Mouse (Mus musculus): Measurements from ENCODE around the gene Atp6v0c.

Atp6v0c gene

GRCm38 (mm10) chr17:24199252-24199651 is 29.8 kb upstream of the Atp6v0c start:
- no peak for DNase-seq (ENCODE audit: low spot score in 2 of 2)

DNA sequence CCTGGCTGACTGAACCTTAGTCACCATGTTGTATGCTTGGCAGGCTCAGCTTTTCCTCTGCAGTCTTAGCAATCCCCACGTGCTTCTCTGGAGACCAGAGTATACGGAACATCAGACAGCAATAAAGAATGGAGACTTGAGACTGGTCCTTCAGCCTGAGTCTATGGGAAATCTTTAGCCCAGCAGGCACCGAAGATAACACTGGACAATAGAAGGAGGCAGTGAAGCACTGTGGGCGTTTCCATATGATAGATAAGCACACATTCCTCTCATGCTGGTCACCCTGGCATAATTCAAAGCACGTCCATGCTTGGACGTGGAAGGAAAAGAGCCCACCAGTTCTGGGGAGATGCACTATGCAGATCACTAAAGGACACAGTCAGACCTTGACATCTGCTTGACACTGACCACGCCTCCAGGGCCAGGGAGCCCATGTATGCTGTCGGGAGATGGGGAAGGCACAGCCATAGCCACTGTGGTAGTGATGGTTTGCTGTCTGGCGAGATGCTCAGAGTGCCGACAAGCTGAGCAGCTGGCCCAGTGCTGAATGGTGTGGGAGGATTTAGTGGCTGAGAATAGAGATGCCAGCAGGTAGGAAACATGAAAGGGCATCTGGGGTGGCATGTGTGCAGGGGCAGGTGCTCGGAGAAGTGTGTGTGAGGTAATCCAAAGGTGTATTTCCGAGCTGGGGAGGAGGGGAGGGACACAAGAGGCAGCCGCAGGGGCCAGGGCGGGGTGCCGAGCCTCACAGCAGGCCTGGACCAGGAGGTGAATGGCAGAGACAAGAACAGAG is 27.7 kb upstream of the Atp6v0c start:
- no peak for DNase-seq (ENCODE audit: low spot score in 2 of 2)

DNA sequence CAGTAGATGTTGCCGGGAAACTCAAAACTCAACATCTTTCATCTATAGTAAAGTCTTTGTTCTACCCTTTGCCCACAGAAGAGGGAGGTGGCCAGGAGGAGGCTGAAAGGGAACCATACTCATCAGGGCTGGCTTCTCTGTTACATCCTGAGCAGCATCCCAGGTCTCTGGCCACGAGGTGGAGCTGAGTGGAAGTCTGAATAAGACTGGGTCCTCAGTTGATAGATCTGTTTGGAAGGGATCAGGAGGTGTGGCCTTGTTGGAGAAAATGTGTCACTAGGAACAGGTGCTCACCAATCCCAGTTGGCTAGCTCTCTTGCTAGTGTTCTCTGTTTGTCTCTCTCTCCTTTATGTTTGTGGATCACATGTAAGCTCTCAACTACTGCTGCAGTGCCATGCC is 25.8 kb upstream of the Atp6v0c start:
- DNase-seq (ENCODE audit: low spot score in 2 of 2): no peak

GRCm38 (mm10) chr17:24193769-24194168 is 24.3 kb upstream of the Atp6v0c start:
- no peak for DNase-seq (ENCODE audit: low spot score in 2 of 2)

- DNase-seq (ENCODE audit: low spot score in 2 of 2): no peak
Measured at GRCm38 (mm10) chr17:24193268-24193667, 23.8 kb upstream of the Atp6v0c start.

DNA sequence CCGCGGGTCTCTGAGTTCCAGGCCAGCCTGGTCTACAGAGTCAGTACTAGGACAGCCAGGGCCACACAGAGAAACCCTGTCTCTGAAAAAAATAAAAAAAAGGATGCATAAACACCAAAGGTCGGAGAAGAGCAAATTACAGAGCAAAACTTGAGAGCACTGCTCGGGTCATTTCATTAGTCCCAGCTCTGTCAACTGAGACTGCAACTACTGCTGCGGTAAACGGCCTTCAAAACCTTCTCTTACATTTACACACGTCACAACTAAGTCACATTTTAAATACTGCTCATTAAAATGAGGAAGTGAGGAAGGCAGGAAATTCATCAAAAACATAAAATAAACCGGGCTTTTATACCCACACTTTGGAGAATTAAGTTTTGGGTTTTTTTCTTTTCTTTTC is 23.3 kb upstream of the Atp6v0c start:
- no peak for DNase-seq (ENCODE audit: low spot score in 2 of 2)

DNA sequence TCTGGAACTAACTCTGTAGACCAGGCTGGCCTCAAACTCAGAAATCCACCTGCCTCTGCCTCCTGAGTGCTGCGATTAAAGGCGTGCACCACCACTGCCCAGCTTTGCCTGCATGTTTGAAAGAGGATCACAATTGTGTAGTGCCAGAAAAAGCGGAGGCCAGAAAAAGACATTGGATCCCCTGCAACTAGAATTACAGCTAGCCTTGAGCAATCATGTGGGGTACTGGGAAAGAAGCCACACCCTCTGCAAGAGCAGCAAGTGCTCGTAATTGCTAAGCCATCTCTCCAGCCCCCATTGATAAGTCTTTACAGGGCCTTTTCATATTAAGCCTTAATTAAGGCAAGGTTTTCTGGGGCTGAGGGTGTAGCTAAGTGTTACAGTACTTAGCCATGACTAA is 22.0 kb upstream of the Atp6v0c start:
- no peak for DNase-seq (ENCODE audit: low spot score in 2 of 2)

DNA sequence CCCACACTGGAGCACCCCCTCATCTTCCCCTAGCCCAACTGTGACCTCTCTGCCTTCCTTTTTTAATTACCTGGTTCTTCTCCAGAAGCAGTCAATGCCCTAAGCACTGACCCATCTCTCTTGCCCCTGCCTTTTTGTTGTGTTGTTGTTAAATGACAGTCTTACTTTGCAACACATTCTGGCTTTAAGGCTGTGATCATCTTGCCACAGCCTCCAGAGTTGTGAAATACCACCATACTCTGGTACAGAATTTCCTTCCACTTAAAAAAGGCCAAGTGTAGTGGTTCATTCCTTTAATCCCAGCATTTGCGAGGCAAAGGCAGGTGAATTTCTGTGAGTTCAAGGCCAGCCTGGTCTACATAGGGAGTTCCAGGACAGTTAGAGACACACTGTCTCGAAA is 21.4 kb upstream of the Atp6v0c start:
- no peak for DNase-seq (ENCODE audit: low spot score in 2 of 2)

GRCm38 (mm10) chr17:24174259-24174658 is 4.8 kb upstream of the Atp6v0c start:
- no peak for DNase-seq (ENCODE audit: low spot score in 2 of 2)

DNA sequence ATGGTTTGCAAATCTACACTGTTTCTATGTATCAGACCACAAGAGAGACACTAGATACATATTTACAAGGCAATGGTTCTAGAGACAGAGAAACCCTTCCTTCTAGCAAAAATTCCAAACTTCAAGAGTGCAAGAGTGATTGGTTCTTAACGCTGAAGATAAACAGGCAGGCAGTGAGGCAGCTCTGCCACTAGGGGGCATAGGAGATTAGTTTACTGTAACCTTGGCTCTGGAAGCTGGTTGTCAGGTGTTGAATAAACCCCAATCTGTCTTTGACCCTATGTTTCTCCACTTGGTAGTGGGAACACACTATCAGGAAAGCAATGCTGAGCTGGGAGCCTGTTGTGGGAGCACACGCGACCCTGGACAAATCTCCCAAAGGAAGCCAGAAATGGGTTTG is 3.9 kb upstream of the Atp6v0c start:
- DNase-seq (ENCODE audit: low spot score in 2 of 2): peak; percentile 20 to 58

GRCm38 (mm10) chr17:24171738-24172137 is 2.2 kb upstream of the Atp6v0c start:
- peak in 1 of 2 experiments; percentile 27 for DNase-seq (ENCODE audit: low spot score in 2 of 2)

DNA sequence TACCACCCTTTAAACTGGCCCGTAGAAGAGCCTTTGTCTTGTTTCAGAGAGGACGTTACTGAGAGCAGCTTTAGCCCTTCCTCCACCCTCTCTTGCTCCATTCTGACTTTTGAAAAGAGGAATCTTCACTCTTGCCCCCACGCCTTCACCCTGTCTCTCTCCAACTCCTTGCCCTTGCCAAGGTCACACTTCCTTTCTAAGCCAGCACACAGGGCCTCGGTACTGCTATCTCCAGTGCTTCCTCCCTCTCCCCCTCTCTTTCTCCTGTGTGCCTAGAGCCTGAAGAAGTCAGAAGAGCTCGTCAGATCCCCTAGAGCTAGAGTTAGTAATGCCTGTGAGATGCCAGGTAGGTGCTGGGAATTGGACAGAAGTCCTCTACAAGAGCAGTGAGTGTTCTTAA is 1.2 kb upstream of the Atp6v0c start:
- peak in 1 of 2 experiments; percentile 24 for DNase-seq (ENCODE audit: low spot score in 2 of 2)

GRCm38 (mm10) chr17:24170125-24170524 is 623 bp upstream of the Atp6v0c start:
- no peak for DNase-seq (ENCODE audit: low spot score in 2 of 2)

DNA sequence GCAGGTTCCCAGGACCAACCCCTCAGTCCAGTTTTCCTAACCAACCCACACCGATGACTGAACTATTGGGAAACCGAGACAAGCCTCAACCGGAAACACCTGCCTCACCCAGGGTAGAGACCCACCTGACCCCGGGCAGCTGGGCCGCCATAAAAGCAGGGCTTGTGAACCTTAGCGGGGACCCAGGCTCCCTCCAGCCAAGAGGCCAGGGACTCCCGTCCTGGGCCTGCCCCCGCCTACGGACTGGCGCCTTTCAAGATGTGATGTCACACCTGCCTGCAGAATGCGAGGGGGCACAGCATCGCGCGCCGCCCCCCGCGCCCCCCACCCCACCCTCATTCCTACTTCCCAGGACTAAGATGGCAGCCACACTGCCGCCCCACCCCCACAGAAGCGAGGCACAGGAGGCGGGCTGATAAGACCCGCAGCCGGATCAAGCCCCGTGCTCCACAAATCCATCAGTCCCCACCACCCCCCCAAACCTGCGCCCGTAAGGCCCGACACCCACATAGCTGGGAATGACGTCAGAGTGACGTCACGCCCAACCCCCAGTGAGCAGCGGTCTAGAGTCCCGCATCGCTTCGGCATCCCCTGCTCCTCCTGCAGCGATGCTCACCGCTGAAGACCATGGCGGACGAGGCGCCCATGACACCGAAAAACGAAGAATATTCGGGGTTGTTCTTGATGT is 768 bp downstream of the Atp6v0c start:
- DNase-seq (ENCODE audit: low spot score in 2 of 2): peak; percentile 49 to 56

- no peak for DNase-seq (ENCODE audit: low spot score in 2 of 2)
Measured at GRCm38 (mm10) chr17:24167891-24168505, 1.5 kb downstream of the Atp6v0c start.

- DNase-seq (ENCODE audit: low spot score in 2 of 2): no peak
Measured at GRCm38 (mm10) chr17:24167120-24167519, 2.4 kb downstream of the Atp6v0c start.

- no peak for DNase-seq (ENCODE audit: low spot score in 2 of 2)
Measured at GRCm38 (mm10) chr17:24164566-24165259, 4.8 kb downstream of the Atp6v0c start.

GRCm38 (mm10) chr17:24163176-24163962 is 6.1 kb downstream of the Atp6v0c start, which contains the start of gene Amdhd2:
Gene Amdhd2, minus strand, starts transcription at chr17:24163766.
- peak; percentile 96 to 97 for DNase-seq (ENCODE audit: low spot score in 2 of 2)

DNA sequence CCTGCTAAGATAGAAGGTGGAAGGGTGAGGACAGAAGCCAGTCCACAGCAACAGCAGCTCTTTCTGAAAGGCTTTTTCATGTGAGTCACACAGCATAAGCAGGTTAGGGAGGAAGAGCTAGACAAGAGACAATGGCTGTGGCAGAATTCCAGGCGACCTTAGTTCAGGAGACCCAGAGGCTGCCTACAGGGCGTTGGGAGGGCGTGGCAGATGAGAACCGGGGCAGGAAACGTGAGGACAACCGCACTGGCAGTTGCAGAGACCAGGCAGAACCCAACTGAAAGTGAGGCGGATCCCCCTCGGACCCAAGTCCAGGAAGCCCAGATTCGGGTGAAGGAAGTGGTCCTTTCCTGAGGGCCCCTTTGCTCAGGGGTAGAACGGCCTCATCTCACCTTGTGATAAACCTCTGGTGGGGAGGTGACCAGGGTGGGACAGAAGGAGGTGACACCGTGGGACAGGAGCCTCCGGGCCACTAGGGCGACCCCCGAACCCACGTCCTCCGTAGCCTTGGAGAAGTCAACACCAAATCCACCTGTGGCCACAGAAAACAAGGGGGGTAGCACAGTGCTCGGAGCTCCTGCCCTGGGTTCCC is 6.8 kb downstream of the Atp6v0c start:
- DNase-seq (ENCODE audit: low spot score in 2 of 2): no peak

GRCm38 (mm10) chr17:24161466-24161865 is 8.0 kb downstream of the Atp6v0c start:
- no peak for DNase-seq (ENCODE audit: low spot score in 2 of 2)

- DNase-seq (ENCODE audit: low spot score in 2 of 2): no peak
Measured at GRCm38 (mm10) chr17:24157526-24157925, 12.0 kb downstream of the Atp6v0c start.

All from heart, adult 9 months (tissue).